Mouse (Mus musculus): ENCODE measurements around the gene Setd1b. TPM values are rescaled to one million over a fixed set of nuclear protein-coding genes. Genes with fewer than 3 reads are reported as not detected.

Setd1b gene
- polyA plus RNA-seq, 2 experiments: 2.7 to 3.3 TPM

GRCm38 (mm10) chr5:123130030-123130813 lies 11.8 kb upstream of the Setd1b start:
- WGBS (ENCODE audit: insufficient replicate concordance): 81% methylated on average over 9 of the region's 9 CpGs
- no peak for ATAC-seq (ENCODE audit: insufficient read depth)
- DNase-seq (ENCODE audit: low read depth in 3 of 3, low spot score in 3 of 3): no peak
- Histone ChIP-seq H3K27ac (no peak overlapping the region), H3K4me1 (replicated peaks; ENCODE audit: control insufficient read depth in 2 of 2, insufficient read depth in 2 of 2, low read length in 1 of 2) (peaks cover 26 to 44% of the 10 kb centered on the region in 2 experiments), H3K36me3 (replicated peaks; ENCODE audit: control insufficient read depth, insufficient read depth, low read depth) (peaks cover 14% of the 10 kb centered on the region), H3K4me2 (ENCODE audit: low read depth) (no peak overlapping the region), H3K27me3 (ENCODE audit: control insufficient read depth, insufficient read depth, low read length) (no peaks in the 10 kb centered on the region), H3K9me3 (ENCODE audit: control insufficient read depth, low read length) (no peaks in the 10 kb centered on the region), H3K4me3 (ENCODE audit: insufficient read depth in 1 of 2, low read depth in 2 of 2, low read length in 2 of 2) (no peak overlapping the region), H3K9ac (replicated peaks) (no peak overlapping the region)
- TF ChIP-seq CTCF (IDR thresholded peaks at IDR 0.05; ENCODE audit: low read depth) (no peak), EP300 (IDR thresholded peaks at IDR 0.05; ENCODE audit: low read depth) (no peak)

GRCm38 (mm10) chr5:123130814-123131148 lies 11.2 kb upstream of the Setd1b start:
- H3K9me3 ChIP-seq (ENCODE audit: control insufficient read depth, low read length): no peaks in the 10 kb centered on the region
- WGBS (ENCODE audit: insufficient replicate concordance): 61% methylated on average over 5 of the region's 5 CpGs
- H3K4me1 ChIP-seq (replicated peaks; ENCODE audit: control insufficient read depth in 2 of 2, insufficient read depth in 2 of 2, low read length in 1 of 2): peaks cover 25 to 45% of the 10 kb centered on the region in 2 experiments
- ATAC-seq (ENCODE audit: insufficient read depth) (no peak), DNase-seq (ENCODE audit: low read depth in 3 of 3, low spot score in 3 of 3) (no peak)
- no peaks in the 10 kb centered on the region for H3K27me3 ChIP-seq (ENCODE audit: control insufficient read depth, insufficient read depth, low read length)
- H3K27ac ChIP-seq: no peak overlapping the region
- peaks cover 14% of the 10 kb centered on the region for H3K36me3 ChIP-seq (replicated peaks; ENCODE audit: control insufficient read depth, insufficient read depth, low read depth)
- TF ChIP-seq EP300 (IDR thresholded peaks at IDR 0.05; ENCODE audit: low read depth) (no peak), CTCF (IDR thresholded peaks at IDR 0.05; ENCODE audit: low read depth) (no peak)
- H3K4me3 ChIP-seq (ENCODE audit: insufficient read depth in 1 of 2, low read depth in 2 of 2, low read length in 2 of 2): no peak overlapping the region
- no peak overlapping the region for H3K9ac ChIP-seq (replicated peaks)
- H3K4me2 ChIP-seq (ENCODE audit: low read depth): no peak overlapping the region

- Histone ChIP-seq H3K4me3 (ENCODE audit: insufficient read depth in 1 of 2, low read depth in 2 of 2, low read length in 2 of 2) (peak within 1 kb of the TSS; percentile 50 to 59), H3K27me3 (ENCODE audit: control insufficient read depth, insufficient read depth, low read length) (no peaks in the 10 kb centered on the region), H3K9ac (replicated peaks) (peak within 1 kb of the TSS; percentile 52), H3K36me3 (replicated peaks; ENCODE audit: control insufficient read depth, insufficient read depth, low read depth) (peaks cover 14% of the 10 kb centered on the region), H3K4me1 (replicated peaks; ENCODE audit: control insufficient read depth in 2 of 2, insufficient read depth in 2 of 2, low read length in 1 of 2) (peaks cover 36 to 53% of the 10 kb centered on the region in 2 experiments), H3K4me2 (ENCODE audit: low read depth) (peak within 1 kb of the TSS; percentile 90), H3K27ac (peak within 1 kb of the TSS; percentile 62), H3K9me3 (ENCODE audit: control insufficient read depth, low read length) (no peaks in the 10 kb centered on the region)
- ATAC-seq (ENCODE audit: insufficient read depth) (peak; percentile 78), DNase-seq (ENCODE audit: low read depth in 3 of 3, low spot score in 3 of 3) (peak; percentile 75 to 82 (median 80))
- TF ChIP-seq EP300 (IDR thresholded peaks at IDR 0.05; ENCODE audit: low read depth) (no peak), CTCF (IDR thresholded peaks at IDR 0.05; ENCODE audit: low read depth) (peak; percentile 98)
- under 1% methylated on average over 44 of the region's 44 CpGs for WGBS (ENCODE audit: insufficient replicate concordance)
Observed at GRCm38 (mm10) chr5:123132308-123133071, 9.5 kb upstream of the Setd1b start, which contains the start of gene Rhof. Rhof (minus strand) TSS chr5:123132692.

GRCm38 (mm10) chr5:123133083-123133783 lies 8.8 kb upstream of the Setd1b start:
- peak overlapping the region; percentile 90 for H3K4me2 ChIP-seq (ENCODE audit: low read depth)
- peak; percentile 32; the same call in 1 of the 2 replicates for TF ChIP-seq EP300 (IDR thresholded peaks at IDR 0.05; ENCODE audit: low read depth)
- peak; percentile 100 for TF ChIP-seq CTCF (IDR thresholded peaks at IDR 0.05; ENCODE audit: low read depth)
- no peak overlapping the region for H3K9ac ChIP-seq (replicated peaks)
- peaks cover 14% of the 10 kb centered on the region for H3K36me3 ChIP-seq (replicated peaks; ENCODE audit: control insufficient read depth, insufficient read depth, low read depth)
- DNase-seq (ENCODE audit: low read depth in 3 of 3, low spot score in 3 of 3) (no peak), ATAC-seq (ENCODE audit: insufficient read depth) (no peak)
- peaks cover 39 to 57% of the 10 kb centered on the region in 2 experiments for H3K4me1 ChIP-seq (replicated peaks; ENCODE audit: control insufficient read depth in 2 of 2, insufficient read depth in 2 of 2, low read length in 1 of 2)
- 16% methylated on average over 18 of the region's 18 CpGs for WGBS (ENCODE audit: insufficient replicate concordance)
- H3K27ac ChIP-seq: peak overlapping the region; percentile 62
- no peaks in the 10 kb centered on the region for H3K27me3 ChIP-seq (ENCODE audit: control insufficient read depth, insufficient read depth, low read length)
- H3K4me3 ChIP-seq (ENCODE audit: insufficient read depth in 1 of 2, low read depth in 2 of 2, low read length in 2 of 2): peak overlapping the region in 1 of 2 experiments; percentile 59; a peak in 2 of 4 replicates
- no peaks in the 10 kb centered on the region for H3K9me3 ChIP-seq (ENCODE audit: control insufficient read depth, low read length)

Data from liver, embryonic 14.5 days (tissue).